Mouse (Mus musculus) thymus, postnatal 14 days (tissue): ENCODE results near the gene Lancl1.

Experiments used
- DNase-seq: peaks from one replicate; pipeline ENCODE4 v3.0.0; 2021

Lancl1 gene

GRCm38 (mm10) chr1:67038246-67038987, at the start of gene Lancl1:
Lancl1 (minus strand) TSS chr1:67038872.
- peak; percentile 92 for DNase-seq

DNA sequence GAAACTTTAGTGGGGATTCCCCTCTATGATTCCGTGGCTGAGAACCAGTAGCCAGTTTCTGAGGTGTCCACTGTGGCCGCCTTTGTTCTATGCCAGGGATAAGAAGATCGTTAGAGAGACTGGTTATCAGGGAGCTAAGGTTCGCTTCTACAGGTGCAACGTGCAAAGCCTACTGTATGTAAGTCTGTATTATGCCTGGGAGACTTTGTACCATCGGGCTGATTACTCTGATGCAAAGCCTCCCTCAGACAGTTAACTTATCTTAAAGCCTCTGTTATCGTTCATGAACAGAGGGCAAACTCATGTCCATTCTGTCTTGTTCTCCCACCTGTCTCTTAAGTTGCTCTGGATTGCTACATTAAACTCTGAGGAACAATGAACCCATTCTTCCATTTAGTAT, 40.5 kb upstream of the Lancl1 start:
- no peak for DNase-seq

GRCm38 (mm10) chr1:67078666-67079065, 40.0 kb upstream of the Lancl1 start:
- DNase-seq = no peak

- DNase-seq = no peak
Observed at GRCm38 (mm10) chr1:67077739-67078138, 39.1 kb upstream of the Lancl1 start.

DNA sequence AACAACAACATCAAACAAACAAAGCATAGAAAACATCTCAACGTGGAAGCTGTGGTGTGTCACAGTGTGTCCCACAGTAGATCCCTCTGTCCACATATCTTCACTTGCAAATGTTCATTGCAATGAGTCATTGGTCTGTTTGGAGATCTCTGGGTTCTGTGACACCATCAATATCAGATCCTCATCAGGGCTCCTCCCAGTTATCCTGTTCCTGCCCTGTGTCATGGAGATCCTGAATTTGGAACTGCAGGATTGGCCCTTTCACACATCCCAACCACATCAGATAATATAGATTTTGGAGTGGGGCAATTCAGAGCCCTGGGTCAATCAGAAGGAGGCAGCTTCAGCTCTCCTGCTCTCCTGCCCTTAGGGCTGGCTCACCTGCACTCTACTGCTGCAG, 28.9 kb upstream of the Lancl1 start:
- DNase-seq = no peak

DNA sequence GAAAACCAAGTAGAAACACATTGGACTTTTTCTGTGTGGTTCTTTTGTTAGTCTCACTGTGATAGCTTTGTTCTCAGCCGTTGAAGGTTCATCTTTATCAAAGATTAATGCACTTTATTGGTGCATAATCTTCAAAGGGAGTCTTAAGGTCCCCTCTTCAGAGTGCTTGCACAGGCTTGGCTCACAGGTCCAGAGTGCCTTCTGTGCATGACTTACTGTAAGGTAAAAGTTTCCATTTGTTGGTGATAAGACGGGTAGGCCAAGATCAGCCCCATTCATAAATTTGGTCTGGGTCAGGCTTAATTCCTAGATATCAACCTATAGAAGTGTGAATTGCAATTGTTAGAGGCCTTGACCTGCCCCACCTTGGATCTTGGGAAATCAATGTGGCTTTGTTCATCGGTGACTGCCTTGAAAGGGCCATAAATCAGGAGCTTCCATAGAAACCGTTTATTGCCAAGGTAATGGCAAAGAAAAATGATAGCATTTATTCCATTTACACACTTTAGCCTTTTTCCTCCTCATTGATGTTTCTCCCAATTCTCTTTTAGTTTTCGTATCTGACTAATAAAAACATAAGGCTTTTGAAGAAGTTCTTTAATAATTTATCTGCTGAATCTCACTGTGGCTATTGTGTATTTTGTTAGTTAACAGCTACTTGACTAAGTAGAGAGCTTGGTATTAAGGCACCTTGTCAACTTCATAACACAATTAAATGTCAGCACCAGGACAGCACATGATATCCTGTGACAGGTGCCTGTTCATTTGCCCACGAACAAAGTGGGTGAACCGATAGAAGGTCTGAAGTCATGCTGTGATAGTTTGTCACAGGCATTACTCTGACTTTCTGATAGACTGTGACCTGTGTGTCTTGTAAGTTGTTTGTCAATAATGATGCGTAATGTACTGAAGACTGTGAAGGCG, 26.9 kb upstream of the Lancl1 start:
- DNase-seq = no peak

DNA sequence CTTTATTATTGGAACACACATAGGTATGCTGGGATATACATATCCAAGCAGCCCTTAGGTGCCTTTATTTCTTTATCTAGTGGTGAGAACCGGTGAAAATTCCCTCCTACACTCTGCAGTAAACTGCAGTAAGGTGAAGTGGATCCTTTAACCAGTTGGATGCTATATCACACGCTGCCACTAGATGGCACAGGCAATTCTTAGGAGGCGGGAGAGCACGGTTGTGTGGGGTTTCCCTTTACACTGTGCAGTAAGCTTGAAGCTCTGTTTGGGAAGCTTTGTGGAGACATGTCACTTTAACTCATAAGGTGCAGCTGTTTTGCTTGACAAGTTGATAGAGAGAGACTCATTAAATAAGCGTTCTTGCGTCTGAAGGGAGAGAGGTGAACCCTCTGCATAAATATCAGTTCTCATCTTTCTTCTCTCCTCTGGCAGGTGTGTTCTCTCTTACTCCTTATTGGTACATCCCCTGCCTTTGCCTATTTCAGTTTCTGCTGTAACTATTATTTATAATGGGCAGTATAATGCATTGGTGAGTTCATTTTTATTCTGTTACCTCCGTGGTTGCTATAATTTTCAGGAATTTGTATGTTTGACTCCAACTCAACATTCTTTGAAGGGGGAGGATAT, 22.9 kb upstream of the Lancl1 start:
- peak; percentile 62 for DNase-seq

GRCm38 (mm10) chr1:67055816-67056215, 17.1 kb upstream of the Lancl1 start:
- no peak for DNase-seq

DNA sequence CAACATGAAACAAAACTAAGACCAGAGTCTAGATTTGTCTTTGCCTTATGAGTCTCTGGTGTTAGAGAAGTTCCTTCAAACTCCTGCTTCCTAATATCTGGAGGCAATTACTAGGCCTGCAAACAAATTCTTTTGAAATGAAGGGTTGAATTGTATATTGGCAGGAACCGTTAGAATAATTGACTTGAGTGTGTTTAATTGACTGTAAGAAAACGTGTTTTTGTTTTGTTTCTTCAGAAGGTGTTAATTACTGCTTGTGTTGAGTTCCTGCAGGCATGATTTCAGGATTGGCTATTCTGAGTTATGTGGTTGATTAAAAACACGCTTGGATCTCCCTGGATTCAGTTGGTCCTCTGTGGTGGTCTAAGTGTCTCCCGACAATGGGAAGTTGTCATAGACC, 14.0 kb upstream of the Lancl1 start:
- no peak for DNase-seq

DNA sequence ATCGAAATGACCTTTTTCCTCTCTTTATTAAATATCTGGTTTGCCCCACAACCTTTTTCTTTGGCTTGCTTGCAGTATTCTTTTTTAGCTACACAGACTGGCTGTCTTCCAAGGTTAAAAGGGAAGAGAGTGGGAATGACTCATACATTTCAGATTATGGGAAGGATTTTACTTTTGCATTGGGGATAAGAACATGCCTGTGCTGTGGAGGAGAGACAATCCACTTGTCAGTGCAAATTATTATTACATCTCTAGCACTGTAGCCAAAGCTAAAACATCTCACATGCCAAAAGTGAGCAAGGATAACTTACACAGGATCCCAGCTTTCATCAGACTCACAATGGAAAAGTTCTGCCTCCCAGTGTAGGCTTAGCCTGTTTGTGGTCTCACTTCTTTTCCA, 10.9 kb upstream of the Lancl1 start:
- DNase-seq = no peak

GRCm38 (mm10) chr1:67048696-67049095, 10.0 kb upstream of the Lancl1 start:
- DNase-seq = no peak

GRCm38 (mm10) chr1:67045100-67045499, 6.4 kb upstream of the Lancl1 start:
- no peak for DNase-seq

DNA sequence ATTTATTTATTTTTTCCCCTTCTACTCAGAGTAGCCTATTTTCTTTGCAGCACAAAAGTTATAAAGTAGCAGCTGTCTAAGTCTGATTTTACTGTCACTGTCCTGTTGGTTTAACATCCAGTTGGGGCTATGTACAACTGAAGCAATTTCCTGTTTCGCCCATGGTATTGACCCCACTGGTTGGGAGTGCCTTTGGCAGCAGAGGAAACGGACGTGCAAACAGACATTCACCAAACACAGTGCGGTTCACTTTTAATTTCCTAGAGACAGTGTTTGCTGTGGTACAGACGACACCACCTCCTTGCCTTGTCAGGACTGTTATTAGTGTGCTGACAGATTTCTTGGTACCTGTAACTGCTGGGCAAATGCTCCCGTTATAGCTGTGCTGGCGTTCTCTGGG, 3.9 kb upstream of the Lancl1 start:
- no peak for DNase-seq

- peak; percentile 10 for DNase-seq
Observed at GRCm38 (mm10) chr1:67039083-67039482, 411 bp upstream of the Lancl1 start.

- DNase-seq = no peak
Observed at GRCm38 (mm10) chr1:67037198-67037597, 1.5 kb downstream of the Lancl1 start.

DNA sequence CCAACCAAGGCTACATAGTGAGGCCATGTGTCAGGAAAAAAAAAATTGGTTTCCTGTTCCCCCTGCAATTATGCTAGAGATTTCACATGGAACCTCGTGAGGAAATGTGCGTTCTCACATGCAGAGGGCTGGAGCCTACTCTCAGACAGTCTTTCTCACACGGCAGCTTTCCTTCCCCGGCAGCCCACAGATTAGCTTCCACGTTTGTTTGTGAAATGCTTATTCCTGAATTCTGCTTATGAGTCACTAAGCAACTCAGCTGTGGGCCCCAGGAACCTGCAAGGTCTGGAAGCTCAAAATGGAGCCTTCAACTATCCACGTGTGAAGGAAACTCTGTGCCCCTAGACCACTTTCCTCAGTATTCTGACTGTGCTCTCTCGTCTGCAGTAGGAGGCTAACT, 5.4 kb downstream of the Lancl1 start:
- no peak for DNase-seq

DNA sequence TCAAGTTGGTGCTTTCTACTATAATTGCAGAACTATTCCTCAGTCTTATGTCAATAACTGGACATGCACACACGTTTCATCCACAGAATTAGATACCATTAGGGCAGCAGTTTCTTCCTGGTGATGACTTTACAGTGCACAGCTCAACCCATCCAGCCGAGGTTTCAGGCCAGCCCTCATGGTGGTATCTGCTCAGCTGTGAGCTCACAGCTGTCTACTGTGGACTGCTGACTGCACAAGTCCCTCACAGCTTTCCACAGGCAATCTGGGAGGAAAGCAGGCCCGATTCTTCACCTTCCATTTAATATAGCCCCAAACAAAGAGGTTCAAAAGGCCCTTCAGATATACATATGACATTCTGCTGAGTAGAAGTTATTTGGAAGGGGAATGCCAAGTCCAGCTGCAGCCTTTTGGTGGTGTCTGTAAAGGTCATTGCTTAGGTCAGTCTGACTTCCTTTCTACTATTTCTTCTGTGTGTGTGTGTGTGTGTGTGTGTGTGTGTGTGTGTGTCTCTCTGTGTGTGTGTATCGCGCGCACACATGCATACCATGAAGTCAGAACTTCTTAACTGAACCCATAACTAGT, 11.7 kb downstream of the Lancl1 start:
- DNase-seq = no peak

GRCm38 (mm10) chr1:67026142-67026541, 12.5 kb downstream of the Lancl1 start:
- no peak for DNase-seq

DNA sequence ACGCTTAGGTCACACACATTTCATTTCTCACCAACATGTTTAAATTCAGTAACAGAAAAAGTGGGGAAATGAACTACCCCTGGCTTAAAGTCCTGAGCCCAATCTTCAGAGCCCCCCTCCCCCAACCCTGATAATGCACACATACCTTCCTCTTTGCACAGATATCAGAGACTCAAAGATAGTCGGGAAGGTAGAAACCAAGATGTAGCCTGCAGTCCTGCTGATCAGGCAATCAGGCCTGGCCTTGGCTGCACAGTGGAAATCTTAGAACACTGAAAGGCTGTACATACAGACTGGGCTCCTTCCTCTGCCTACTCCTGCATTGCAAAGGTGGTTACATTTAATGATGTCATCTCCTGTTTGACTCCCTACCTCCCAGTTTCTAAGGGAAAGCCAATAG, 15.9 kb downstream of the Lancl1 start:
- DNase-seq = no peak

DNA sequence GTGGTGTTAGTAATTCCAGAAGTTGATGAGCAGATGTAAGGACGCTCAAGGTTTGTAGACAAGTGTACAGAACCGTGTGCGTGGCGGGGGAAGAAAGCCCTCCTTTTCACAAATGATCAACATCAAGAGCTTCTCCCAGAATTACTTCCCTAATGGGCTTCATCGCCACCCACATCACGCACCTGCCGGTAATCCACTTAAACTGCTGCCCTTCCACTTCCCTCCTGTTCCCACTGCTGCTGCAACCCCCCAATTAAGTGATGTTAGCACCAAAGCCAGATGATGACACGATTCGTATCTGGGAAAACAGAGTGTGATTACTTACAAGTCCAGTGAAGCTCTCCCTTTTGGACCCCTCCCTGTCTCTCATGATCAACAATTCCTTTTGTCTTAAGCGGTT, 16.6 kb downstream of the Lancl1 start:
- DNase-seq = no peak

GRCm38 (mm10) chr1:67020637-67021161, 18.0 kb downstream of the Lancl1 start:
- no peak for DNase-seq

DNA sequence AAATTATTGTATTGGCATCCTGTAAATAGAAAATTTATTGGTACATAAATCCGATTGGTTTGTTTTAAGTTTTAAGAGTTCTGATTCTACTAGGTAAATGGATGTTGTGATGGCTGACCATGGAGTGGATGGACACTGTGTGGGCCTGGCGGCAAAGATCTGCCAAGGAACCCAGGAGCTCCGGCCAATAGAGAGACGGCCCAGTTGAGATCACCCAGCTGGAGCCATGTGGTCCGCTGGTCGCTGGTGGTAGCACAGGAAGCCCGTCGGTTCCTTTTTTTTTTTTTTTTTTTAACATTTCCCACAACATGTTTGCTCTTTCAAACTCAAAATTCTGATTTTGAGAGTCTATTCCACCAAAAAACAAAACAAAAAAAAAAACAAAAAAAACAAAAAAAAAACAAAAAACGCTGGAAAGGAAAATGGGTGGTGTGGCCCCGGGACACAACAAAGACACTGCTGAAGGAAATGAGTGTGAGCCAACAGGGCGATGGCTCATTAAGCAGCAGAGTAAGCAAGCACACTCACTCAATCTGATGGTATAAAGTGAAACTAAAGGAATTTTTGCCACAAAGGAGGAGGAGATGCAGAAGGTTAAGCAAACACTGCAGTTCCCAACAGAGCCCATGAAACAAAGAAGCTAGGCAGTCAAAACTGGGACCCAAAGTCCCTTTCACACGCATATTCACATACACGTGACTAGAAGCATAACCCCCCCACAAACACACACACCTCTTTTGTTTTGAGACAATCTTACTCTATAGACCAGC, 21.4 kb downstream of the Lancl1 start:
- no peak for DNase-seq
